Mouse (Mus musculus) erythroblast, embryonic 14.5 days (primary cell): ENCODE measurements around the gene B9d1.

Experiments
- GATA1 ChIP-seq: IDR thresholded peaks from 2 replicates; pipeline ENCODE4 v1.6.1; 2012; ENCODE audit warnings: low read length, inconsistent platforms, mixed read lengths
- TAL1 ChIP-seq: IDR thresholded peaks from 3 replicates; pipeline ENCODE4 v1.6.1; 2012; ENCODE audit warnings: low read length, inconsistent platforms, mixed read lengths

GRCm38 (mm10) chr11:61487401-61487800, 17.5 kb upstream of the B9d1 start:
- TF ChIP-seq TAL1, result no peak
- no peak for TF ChIP-seq GATA1
